Mouse (Mus musculus): Measurements from ENCODE around the gene Frmd4b.

DNA sequence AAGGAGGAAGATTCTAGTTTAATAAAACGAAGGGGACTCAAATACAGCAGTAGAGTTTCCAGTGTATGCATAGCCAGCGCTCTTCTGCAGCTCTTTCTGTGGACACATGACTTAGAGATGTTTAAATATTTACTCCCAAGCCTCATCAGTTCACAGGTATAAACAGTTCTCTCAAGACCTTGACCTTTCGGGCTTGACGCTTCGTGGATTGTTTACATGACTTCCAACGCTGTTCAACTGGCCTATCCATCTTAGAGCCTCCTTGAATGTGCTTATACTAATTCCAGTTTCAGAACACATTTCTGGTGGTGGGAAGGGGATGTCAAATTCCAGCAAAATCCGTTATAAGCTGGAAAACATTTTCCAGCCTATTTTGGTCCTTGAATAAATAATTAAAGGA, 203.9 kb downstream of the Frmd4b start:
- no peak for TF ChIP-seq POLR2A (IDR thresholded peaks at IDR 0.05; ENCODE audit: borderline replicate concordance, control insufficient read depth, low read depth, low read length)
- TF ChIP-seq CTCF (IDR thresholded peaks at IDR 0.05; ENCODE audit: control insufficient read depth, insufficient read depth, low read length), result no peak

Measured in bone marrow, adult 2 months (tissue).